Mouse (Mus musculus) myocyte (in vitro differentiated cells): Measurements from ENCODE around the gene Npc2. TPM values are rescaled to one million over a fixed set of nuclear protein-coding genes. Genes with fewer than 3 reads are reported as not detected.

Experiments used
- H3K27me3 ChIP-seq: one replicate; pipeline ENCODE4 v1.6.1; 2011; ENCODE audit not compliant: control insufficient read depth, insufficient read depth, insufficient read length
- H3K36me3 ChIP-seq: one replicate; pipeline ENCODE4 v1.6.1; 2011; ENCODE audit not compliant: control insufficient read depth, insufficient read depth
- H3K4me2 ChIP-seq: one replicate; pipeline ENCODE4 v1.6.1; 2011; ENCODE audit warnings: low read depth, control low read depth
- H3K4me3 ChIP-seq: one replicate; pipeline ENCODE4 v1.5.1; 2011; ENCODE audit warnings: mild to moderate bottlenecking, control low read depth, moderate library complexity
- H3K79me2 ChIP-seq: one replicate; pipeline ENCODE4 v1.6.1; 2011; ENCODE audit not compliant: control insufficient read depth, insufficient read depth
- H3ac ChIP-seq: one replicate; pipeline ENCODE4 v1.6.1; 2011; ENCODE audit not compliant: control insufficient read depth, insufficient read length
- CEBPB ChIP-seq: IDR thresholded peaks from 2 replicates; pipeline ENCODE4 v1.6.1; 2011; ENCODE audit warnings: mild to moderate bottlenecking, moderate library complexity; ENCODE audit not compliant: poor library complexity, insufficient read depth, severe bottlenecking
- E2F4 ChIP-seq: IDR thresholded peaks from one replicate; pipeline ENCODE4 v1.6.1; 2011; ENCODE audit warnings: mild to moderate bottlenecking, control low read depth, moderate library complexity; ENCODE audit not compliant: insufficient read depth
- MAX ChIP-seq: IDR thresholded peaks from one replicate; pipeline ENCODE4 v1.6.1; 2011; ENCODE audit warnings: low read depth, mild to moderate bottlenecking, control low read depth
- MYOD1 ChIP-seq, 3 experiments: IDR thresholded peaks; one replicate each; pipeline ENCODE4 v1.6.1; 2011; ENCODE audit warnings: control low read depth in 2 of 3, low read depth in 2 of 3, mild to moderate bottlenecking in 2 of 3, moderate library complexity in 1 of 3; ENCODE audit not compliant: insufficient read length in 2 of 3, control insufficient read depth in 1 of 3
- MYOG ChIP-seq, 3 experiments: IDR thresholded peaks; one replicate each; pipeline ENCODE4 v1.6.1; 2011; ENCODE audit warnings: control low read depth in 2 of 3, low read depth in 2 of 3, mild to moderate bottlenecking in 2 of 3; ENCODE audit not compliant: insufficient read length in 2 of 3, control insufficient read depth in 1 of 3, insufficient read depth in 1 of 3
- POLR2A ChIP-seq: IDR thresholded peaks from one replicate; pipeline ENCODE4 v1.6.1; 2011; ENCODE audit warnings: low read depth, mild to moderate bottlenecking, control low read depth, moderate library complexity; ENCODE audit not compliant: insufficient read length
- POLR2AphosphoS2 ChIP-seq: IDR thresholded peaks from one replicate; pipeline ENCODE4 v1.6.1; 2011; ENCODE audit warnings: low read depth, control low read depth; ENCODE audit not compliant: insufficient read length
- REST ChIP-seq: IDR thresholded peaks from one replicate; pipeline ENCODE4 v1.6.1; 2011; ENCODE audit warnings: mild to moderate bottlenecking, control low read depth, moderate library complexity; ENCODE audit not compliant: insufficient read depth, insufficient read length
- SRF ChIP-seq: IDR thresholded peaks from one replicate; pipeline ENCODE4 v1.6.1; 2011; ENCODE audit warnings: low read depth; ENCODE audit not compliant: control insufficient read depth, insufficient read length
- TCF12 ChIP-seq: IDR thresholded peaks from one replicate; pipeline ENCODE4 v1.6.1; 2011; ENCODE audit warnings: mild to moderate bottlenecking, control low read depth; ENCODE audit not compliant: poor library complexity, insufficient read depth, severe bottlenecking
- TCF3 ChIP-seq: IDR thresholded peaks from one replicate; pipeline ENCODE4 v1.6.1; 2011; ENCODE audit warnings: low read depth, control low read depth; ENCODE audit not compliant: insufficient read length
- USF1 ChIP-seq: IDR thresholded peaks from one replicate; pipeline ENCODE4 v1.6.1; 2011; ENCODE audit warnings: low read depth, mild to moderate bottlenecking, control low read depth, moderate library complexity
- polyA plus RNA-seq: library from polyadenylated mRNA; unstranded; fragments of >200 nt; fragmentation: generic; extraction: Trizol; gene quantifications from one replicate; pipeline ENCODE4 v1.2.1, GENCODE M21; 2012; ENCODE audit warnings: missing spikeins

Npc2 gene
- polyA plus RNA-seq, 1 experiment: 188 TPM

GRCm38 (mm10) chr12:84727434-84727833 is 45.5 kb downstream of the Npc2 start:
- H3K27me3 ChIP-seq: peaks cover 16% of the 10 kb centered on the region
- H3K79me2 ChIP-seq: no peaks in the 10 kb centered on the region
- H3K36me3 ChIP-seq: no peaks in the 10 kb centered on the region
- no peak overlapping the region for H3K4me3 ChIP-seq
- TF ChIP-seq MYOD1 (IDR thresholded peaks at IDR 0.05; ENCODE audit: control insufficient read depth in 1 of 3, insufficient read length in 2 of 3, low read depth in 2 of 3): no peak
- TF ChIP-seq MAX: no peak
- TF ChIP-seq SRF: no peak
- TF ChIP-seq USF1: no peak
- TF ChIP-seq TCF3: no peak
- no peak for TF ChIP-seq POLR2AphosphoS2
- no peak for TF ChIP-seq MYOG (IDR thresholded peaks at IDR 0.05; ENCODE audit: control insufficient read depth in 1 of 3, insufficient read depth in 1 of 3, insufficient read length in 2 of 3, low read depth in 2 of 3)
- TF ChIP-seq CEBPB: no peak
- no peak for TF ChIP-seq E2F4
- no peak for TF ChIP-seq TCF12
- TF ChIP-seq POLR2A: no peak
- no peak for TF ChIP-seq REST
- H3ac ChIP-seq: no peak overlapping the region
- H3K4me2 ChIP-seq: no peak overlapping the region

- no peak overlapping the region for H3ac ChIP-seq
- H3K79me2 ChIP-seq: no peaks in the 10 kb centered on the region
- TF ChIP-seq TCF3: no peak
- TF ChIP-seq CEBPB: no peak
- no peak for TF ChIP-seq MYOG (IDR thresholded peaks at IDR 0.05; ENCODE audit: control insufficient read depth in 1 of 3, insufficient read depth in 1 of 3, insufficient read length in 2 of 3, low read depth in 2 of 3)
- TF ChIP-seq E2F4: no peak
- TF ChIP-seq POLR2A: no peak
- no peak for TF ChIP-seq MAX
- no peak for TF ChIP-seq USF1
- TF ChIP-seq REST: no peak
- no peak for TF ChIP-seq SRF
- no peak for TF ChIP-seq MYOD1 (IDR thresholded peaks at IDR 0.05; ENCODE audit: control insufficient read depth in 1 of 3, insufficient read length in 2 of 3, low read depth in 2 of 3)
- no peak for TF ChIP-seq POLR2AphosphoS2
- TF ChIP-seq TCF12: no peak
- H3K4me2 ChIP-seq: no peak overlapping the region
- H3K4me3 ChIP-seq: no peak overlapping the region
- H3K36me3 ChIP-seq: no peaks in the 10 kb centered on the region
- peaks cover 12% of the 10 kb centered on the region for H3K27me3 ChIP-seq
These were observed 46.0 kb downstream of the Npc2 start for GRCm38 (mm10) chr12:84726986-84727385.

GRCm38 (mm10) chr12:84726391-84726790 is 46.6 kb downstream of the Npc2 start:
- Histone ChIP-seq H3K4me2 (no peak overlapping the region), H3ac (no peak overlapping the region), H3K36me3 (no peaks in the 10 kb centered on the region), H3K27me3 (peaks cover 10% of the 10 kb centered on the region), H3K79me2 (no peaks in the 10 kb centered on the region), H3K4me3 (no peak overlapping the region)
- TF ChIP-seq SRF (no peak), REST (no peak), POLR2AphosphoS2 (no peak)

- no peak overlapping the region for H3K4me3 ChIP-seq
- no peak overlapping the region for H3ac ChIP-seq
- H3K36me3 ChIP-seq: no peaks in the 10 kb centered on the region
- no peaks in the 10 kb centered on the region for H3K79me2 ChIP-seq
- peaks cover 4% of the 10 kb centered on the region for H3K27me3 ChIP-seq
- H3K4me2 ChIP-seq: no peak overlapping the region
- TF ChIP-seq MAX (no peak), MYOG (IDR thresholded peaks at IDR 0.05; ENCODE audit: control insufficient read depth in 1 of 3, insufficient read depth in 1 of 3, insufficient read length in 2 of 3, low read depth in 2 of 3) (no peak), REST (no peak), POLR2AphosphoS2 (no peak), USF1 (no peak), MYOD1 (IDR thresholded peaks at IDR 0.05; ENCODE audit: control insufficient read depth in 1 of 3, insufficient read length in 2 of 3, low read depth in 2 of 3) (no peak), E2F4 (no peak), CEBPB (no peak), TCF12 (no peak)
These were observed 54.3 kb downstream of the Npc2 start for GRCm38 (mm10) chr12:84718462-84719244.

- Histone ChIP-seq H3K36me3 (no peaks in the 10 kb centered on the region), H3K79me2 (no peaks in the 10 kb centered on the region), H3ac (no peak overlapping the region), H3K4me2 (no peak overlapping the region), H3K27me3 (peaks cover 15% of the 10 kb centered on the region), H3K4me3 (no peak overlapping the region)
- no peak for TF ChIP-seq MAX
- no peak for TF ChIP-seq CEBPB
- TF ChIP-seq E2F4: no peak
- no peak for TF ChIP-seq REST
- no peak for TF ChIP-seq SRF
- TF ChIP-seq TCF12: no peak
- no peak for TF ChIP-seq POLR2A
- no peak for TF ChIP-seq MYOG (IDR thresholded peaks at IDR 0.05; ENCODE audit: control insufficient read depth in 1 of 3, insufficient read depth in 1 of 3, insufficient read length in 2 of 3, low read depth in 2 of 3)
- no peak for TF ChIP-seq MYOD1 (IDR thresholded peaks at IDR 0.05; ENCODE audit: control insufficient read depth in 1 of 3, insufficient read length in 2 of 3, low read depth in 2 of 3)
- no peak for TF ChIP-seq USF1
- TF ChIP-seq POLR2AphosphoS2: no peak
- TF ChIP-seq TCF3: no peak
These were observed 58.4 kb downstream of the Npc2 start for GRCm38 (mm10) chr12:84714578-84714977.
